Mouse (Mus musculus) stomach, postnatal 0 days (tissue): ENCODE measurements around the gene Pgd. TPM values are rescaled to one million over a fixed set of nuclear protein-coding genes. Genes with fewer than 3 reads are reported as not detected.

ENCODE experiments used
- ATAC-seq: fragments of 200-750 bp; cut with Nextera tagmentation; 2 replicates; pipeline ENCODE4 v1.8.0; 2017; ENCODE audit not compliant: low FRiP score, low TSS enrichment
- DNase-seq: peaks from one replicate; pipeline ENCODE4 v3.0.0-alpha.2; 2016; ENCODE audit warnings: low spot score
- H3K27ac ChIP-seq: fragments of 300-500 bp; sonication (generic); replicated peaks from 2 replicates; pipeline ENCODE4 v1.5.1; 2014; ENCODE audit warnings: mild to moderate bottlenecking, control low read depth
- H3K27me3 ChIP-seq: fragments of 300-500 bp; sonication (generic); 2 replicates; pipeline ENCODE4 v1.6.1; 2014; ENCODE audit warnings: low read length; ENCODE audit not compliant: control insufficient read depth, insufficient read depth
- H3K36me3 ChIP-seq: fragments of 300-500 bp; sonication (generic); 2 replicates; pipeline ENCODE4 v1.6.1; 2014; ENCODE audit warnings: low read length, mixed read lengths; ENCODE audit not compliant: control insufficient read depth, insufficient read depth
- H3K4me1 ChIP-seq: fragments of 300-500 bp; sonication (generic); replicated peaks from 2 replicates; pipeline ENCODE4 v1.6.1; 2014; ENCODE audit warnings: antibody characterized with exemption; ENCODE audit not compliant: control insufficient read depth, insufficient read depth
- H3K4me2 ChIP-seq: fragments of 300-500 bp; sonication (generic); replicated peaks from 2 replicates; pipeline ENCODE4 v1.6.1; 2014; ENCODE audit warnings: low read depth, mild to moderate bottlenecking, control low read depth, moderate library complexity
- H3K4me3 ChIP-seq: fragments of 300-500 bp; sonication (generic); 2 replicates; pipeline ENCODE4 v1.5.1; 2014; ENCODE audit warnings: low read depth, low read length, control low read depth
- H3K9ac ChIP-seq: fragments of 300-500 bp; sonication (generic); 2 replicates; pipeline ENCODE4 v1.6.1; 2014; ENCODE audit warnings: mild to moderate bottlenecking, low read length, control low read depth, mixed read lengths
- H3K9me3 ChIP-seq: fragments of 300-500 bp; sonication (generic); 2 replicates; pipeline ENCODE4 v1.6.1; 2016; ENCODE audit warnings: low read length; ENCODE audit not compliant: control insufficient read depth
- CTCF ChIP-seq: IDR thresholded peaks from 2 replicates; pipeline ENCODE4 v1.5.1; 2016; ENCODE audit warnings: antibody characterized with exemption, low read depth, mild to moderate bottlenecking, moderate library complexity
- EP300 ChIP-seq: optimal IDR thresholded peaks from 2 replicates; pipeline ENCODE3; 2016; ENCODE audit warnings: antibody characterized with exemption
- WGBS: fragments of 180-500 bp; shearing (Covaris S2); extraction: QIAGEN DNeasy Blood & Tissue Kit; methylation state at CpG from one replicate; pipeline ENCODE4 v1.1.7; 2014; 5-methylcytosine and 5-hydroxymethylcytosine counted together
- polyA plus RNA-seq: library from polyadenylated mRNA; unstranded; fragments of >200 nt; fragmentation: Nextera tagmentation; extraction: Ambion mirVana; gene quantifications from 2 replicates; pipeline ENCODE4 v1.2.1, GENCODE M21; 2015

Pgd gene
- polyA plus RNA-seq, 1 experiment from 2014 or later, result 266 TPM

- H3K9me3 ChIP-seq, result no peaks in the 10 kb centered on the region
- no peak for ATAC-seq
- H3K27me3 ChIP-seq, result no peaks in the 10 kb centered on the region
- 55% methylated on average over 7 of the region's 7 CpGs for WGBS
- no peak overlapping the region for H3K4me3 ChIP-seq
- no peak overlapping the region for H3K9ac ChIP-seq
- H3K27ac ChIP-seq, result peak overlapping the region; percentile 9; the same call in 1 of the 2 replicates
- TF ChIP-seq CTCF (no peak), EP300 (no peak)
- H3K4me1 ChIP-seq, result no peaks in the 10 kb centered on the region
- DNase-seq, result no peak
- peaks cover 32% of the 10 kb centered on the region for H3K36me3 ChIP-seq
- H3K4me2 ChIP-seq, result no peak overlapping the region
These were observed 17.0 kb downstream of the Pgd start for GRCm38 (mm10) chr4:149149611-149150010.

- 74% methylated on average over 9 of the region's 9 CpGs for WGBS
- Histone ChIP-seq H3K36me3 (peaks cover 28% of the 10 kb centered on the region), H3K27me3 (no peaks in the 10 kb centered on the region)
These were observed 17.4 kb downstream of the Pgd start for GRCm38 (mm10) chr4:149149196-149149595.

GRCm38 (mm10) chr4:149148084-149148483, 18.5 kb downstream of the Pgd start:
- Histone ChIP-seq H3K27me3 (no peaks in the 10 kb centered on the region), H3K36me3 (peaks cover 21% of the 10 kb centered on the region), H3K4me1 (no peaks in the 10 kb centered on the region), H3K27ac (no peak overlapping the region; the same call in 1 of the 2 replicates), H3K9me3 (no peaks in the 10 kb centered on the region), H3K4me2 (no peak overlapping the region), H3K9ac (no peak overlapping the region), H3K4me3 (no peak overlapping the region)
- TF ChIP-seq EP300 (no peak), CTCF (no peak)
- no peak for DNase-seq
- ATAC-seq, result no peak
- 71% methylated on average over 4 of the region's 4 CpGs for WGBS

More at GRCm38 (mm10) chr4:149149196-149149595, 17.4 kb downstream of the Pgd start:
- no peak for DNase-seq
- TF ChIP-seq EP300 (no peak), CTCF (no peak)
- Histone ChIP-seq H3K9ac (no peak overlapping the region), H3K4me3 (no peak overlapping the region), H3K4me2 (no peak overlapping the region), H3K9me3 (no peaks in the 10 kb centered on the region), H3K27ac (peak overlapping the region; percentile 9; the same call in 1 of the 2 replicates), H3K4me1 (no peaks in the 10 kb centered on the region)
- no peak for ATAC-seq

GRCm38 (mm10) chr4:149147528-149147927, 19.0 kb downstream of the Pgd start:
- Histone ChIP-seq H3K36me3 (peaks cover 16% of the 10 kb centered on the region), H3K9me3 (no peaks in the 10 kb centered on the region), H3K27ac (no peak overlapping the region; the same call in 1 of the 2 replicates), H3K4me2 (no peak overlapping the region), H3K4me3 (no peak overlapping the region), H3K9ac (no peak overlapping the region), H3K4me1 (no peaks in the 10 kb centered on the region), H3K27me3 (no peaks in the 10 kb centered on the region)
- ATAC-seq, result no peak; the same call in 1 of the 2 replicates
- 69% methylated on average over 7 of the region's 7 CpGs for WGBS
- peak; percentile 56 for DNase-seq
- TF ChIP-seq EP300 (no peak), CTCF (no peak)

GRCm38 (mm10) chr4:149145151-149145550, 21.4 kb downstream of the Pgd start:
- peaks cover under 1% of the 10 kb centered on the region; the same call in 1 of the 2 replicates for H3K36me3 ChIP-seq
- H3K27me3 ChIP-seq, result no peaks in the 10 kb centered on the region
- no peaks in the 10 kb centered on the region for H3K4me1 ChIP-seq
- ATAC-seq (no peak), DNase-seq (no peak)
- no peak overlapping the region for H3K4me2 ChIP-seq
- H3K9me3 ChIP-seq, result no peaks in the 10 kb centered on the region
- H3K9ac ChIP-seq, result no peak overlapping the region
- H3K27ac ChIP-seq, result no peak overlapping the region
- TF ChIP-seq CTCF (no peak), EP300 (no peak)
- 75% methylated on average over 4 of the region's 4 CpGs for WGBS
- H3K4me3 ChIP-seq, result no peak overlapping the region

- Histone ChIP-seq H3K27ac (no peak overlapping the region), H3K4me3 (no peak overlapping the region), H3K27me3 (no peaks in the 10 kb centered on the region), H3K4me2 (no peak overlapping the region), H3K9me3 (no peaks in the 10 kb centered on the region), H3K4me1 (no peaks in the 10 kb centered on the region), H3K9ac (no peak overlapping the region), H3K36me3 (no peaks in the 10 kb centered on the region)
- 1% methylated on average over 3 of the region's 3 CpGs for WGBS
- TF ChIP-seq CTCF, result peak; percentile 99
- TF ChIP-seq EP300, result no peak
- DNase-seq (peak; percentile 84), ATAC-seq (peak; percentile 71; the same call in 1 of the 2 replicates)
These were observed 22.1 kb downstream of the Pgd start for GRCm38 (mm10) chr4:149144459-149144858.
